Mouse (Mus musculus): ENCODE results near the gene Arel1.
A peak's percentile ranks its signal among the peaks of the same experiment; 100 is the strongest.

Arel1 gene

DNA sequence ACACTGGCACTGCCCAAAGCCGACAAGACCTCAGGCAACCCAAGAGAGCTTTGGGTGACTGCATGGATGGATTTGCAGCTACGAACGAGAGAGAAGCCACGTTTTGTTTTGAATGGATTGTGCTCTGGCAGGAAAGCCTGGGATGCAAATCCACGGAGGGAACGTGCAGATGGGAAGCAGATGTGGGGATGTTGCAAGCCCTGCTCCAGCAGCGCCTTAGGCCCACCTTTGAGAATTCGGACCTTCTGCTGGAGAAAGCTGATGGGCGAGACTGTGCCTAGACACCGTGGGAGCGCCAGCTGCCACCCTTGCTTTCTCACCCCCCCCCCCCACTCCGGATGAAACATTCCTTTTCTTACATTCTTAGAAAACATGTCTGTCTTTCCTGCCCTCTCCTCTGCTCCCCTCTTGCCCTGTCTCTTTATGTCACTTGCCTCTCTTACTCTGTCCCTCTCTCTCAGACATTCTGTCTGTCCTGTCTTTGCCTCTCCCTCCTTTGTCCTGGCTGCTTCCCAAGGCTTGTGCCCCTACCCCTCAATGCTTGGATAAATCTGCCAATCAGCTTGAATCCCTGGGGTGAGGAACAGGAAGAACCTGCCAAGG, 63.6 kb downstream of the Arel1 start:
- peak; percentile 96 for DNase-seq

DNA sequence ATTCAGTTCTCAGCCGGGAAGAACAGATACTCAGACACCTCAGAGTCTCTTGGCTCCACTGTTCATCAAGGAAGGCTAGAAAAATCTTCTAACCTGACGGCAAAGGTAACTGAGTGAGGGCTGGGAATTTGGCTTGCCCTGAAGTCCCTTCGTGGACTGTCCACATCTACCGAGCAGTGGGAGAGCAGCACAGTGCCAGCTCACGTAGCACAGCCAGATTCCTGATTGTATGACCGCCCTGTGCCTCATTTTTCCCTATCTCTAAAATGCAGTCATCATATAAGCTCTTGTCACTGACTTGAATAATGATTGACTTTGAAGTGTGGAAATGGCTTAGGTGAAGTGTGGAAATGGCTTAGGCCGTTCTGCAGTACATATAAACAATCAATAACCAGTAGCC, 66.3 kb downstream of the Arel1 start:
- peak; percentile 54 for DNase-seq

DNA sequence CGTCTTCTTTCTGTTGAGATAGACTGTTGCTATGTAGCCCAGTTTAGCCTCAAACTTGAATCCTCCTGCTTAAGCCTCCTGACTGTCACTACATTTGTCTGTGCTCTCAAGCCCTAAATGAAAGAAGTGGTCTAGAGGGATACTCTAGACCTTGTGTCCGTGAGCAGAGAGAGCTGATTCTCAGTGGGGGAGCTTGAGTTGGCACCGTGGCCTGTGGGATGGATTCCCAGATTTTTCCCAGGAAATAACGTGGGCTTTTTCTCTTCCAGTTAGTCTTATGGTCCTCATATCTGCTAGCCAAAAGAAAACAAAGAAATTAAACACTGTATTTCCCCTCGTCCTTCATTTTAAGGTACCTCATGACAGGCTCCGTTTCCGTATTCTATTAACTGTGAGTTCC, 70.4 kb downstream of the Arel1 start:
- DNase-seq: no peak

DNA sequence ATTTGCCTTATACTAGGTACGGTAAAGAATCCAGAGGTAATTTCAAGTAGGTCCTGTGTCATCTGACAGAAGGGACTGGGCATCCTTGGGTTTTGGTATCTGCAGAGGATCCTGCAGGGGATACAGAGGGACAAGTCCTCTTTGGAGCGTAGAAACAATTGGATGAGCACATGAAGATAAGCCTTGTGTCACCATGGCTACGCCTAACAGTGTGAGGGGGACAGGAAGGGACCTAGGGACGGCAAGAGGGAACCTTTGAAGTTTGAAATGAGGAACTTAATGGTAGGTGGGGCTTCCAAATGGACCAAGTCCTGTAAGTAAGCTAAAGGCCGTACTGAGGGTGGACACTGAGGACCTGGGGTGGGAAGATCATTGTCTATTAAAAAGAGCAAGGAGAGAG, 73.4 kb downstream of the Arel1 start:
- DNase-seq: peak; percentile 71

DNA sequence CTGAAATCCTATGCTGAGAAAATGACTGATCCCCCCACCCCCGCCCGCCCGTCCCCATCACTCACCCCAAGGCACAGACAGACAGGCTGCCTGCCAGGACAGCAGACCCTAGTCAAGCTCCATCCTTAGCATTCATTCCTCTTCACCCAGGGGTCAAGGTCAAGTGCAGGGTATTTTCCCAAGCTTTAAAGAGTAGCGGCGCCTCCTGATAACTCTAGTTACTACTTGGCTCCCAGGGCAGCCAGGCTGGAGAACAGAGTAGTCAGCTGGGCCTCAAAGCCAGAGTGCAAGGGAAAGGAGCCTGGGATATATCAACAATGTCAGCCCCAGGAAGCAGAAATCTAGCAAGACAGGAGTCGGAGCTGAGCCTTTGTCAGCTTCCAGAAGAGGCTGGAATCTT, 74.5 kb downstream of the Arel1 start:
- peak; percentile 94 for DNase-seq

DNA sequence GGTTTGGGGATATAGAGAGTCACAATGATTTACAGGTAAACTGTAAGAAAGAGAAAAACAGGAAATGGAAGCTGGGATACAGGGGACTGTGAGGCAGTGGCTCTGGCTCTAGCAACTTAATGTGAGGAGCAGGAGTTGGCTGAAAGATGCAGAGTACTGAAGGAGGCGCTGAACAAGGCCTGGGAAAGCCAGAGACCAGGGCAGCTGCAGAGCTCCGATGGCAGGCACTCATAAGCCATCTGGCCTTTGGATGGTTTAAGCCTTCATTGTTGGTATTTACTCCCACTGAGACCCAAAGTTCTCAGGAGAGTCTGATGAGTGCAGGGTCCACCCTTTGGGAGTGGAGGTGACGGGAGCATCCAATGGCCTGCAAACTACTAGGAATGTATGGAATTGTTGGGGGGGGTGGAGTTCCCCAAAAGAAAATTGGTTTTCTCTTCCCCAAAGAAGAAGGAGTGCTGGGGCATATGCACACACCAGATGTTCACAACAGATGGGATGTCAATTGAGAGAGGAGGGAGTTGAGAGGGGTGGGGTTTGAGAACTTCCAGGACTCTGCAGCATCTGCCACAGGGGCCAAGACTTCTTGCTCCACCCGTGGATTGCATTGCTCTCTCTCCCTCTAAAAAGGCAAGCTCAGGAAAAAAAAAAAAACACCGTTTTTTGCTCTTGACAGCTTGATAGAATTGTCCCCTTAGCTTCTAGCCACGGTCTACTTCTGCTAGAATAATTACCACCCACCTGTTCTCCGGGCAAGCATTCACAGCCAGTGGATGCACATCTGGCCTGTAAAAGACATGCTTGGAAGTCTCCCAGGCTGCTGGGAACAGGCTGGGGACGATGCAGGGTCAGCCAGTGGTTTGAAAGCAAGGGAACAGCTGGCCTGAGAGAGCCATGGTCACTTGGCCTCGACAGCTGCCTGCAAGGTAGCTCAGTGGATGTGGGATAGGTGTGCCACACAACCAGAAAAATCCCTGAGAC, 76.8 kb downstream of the Arel1 start:
- peak; percentile 96 for DNase-seq

DNA sequence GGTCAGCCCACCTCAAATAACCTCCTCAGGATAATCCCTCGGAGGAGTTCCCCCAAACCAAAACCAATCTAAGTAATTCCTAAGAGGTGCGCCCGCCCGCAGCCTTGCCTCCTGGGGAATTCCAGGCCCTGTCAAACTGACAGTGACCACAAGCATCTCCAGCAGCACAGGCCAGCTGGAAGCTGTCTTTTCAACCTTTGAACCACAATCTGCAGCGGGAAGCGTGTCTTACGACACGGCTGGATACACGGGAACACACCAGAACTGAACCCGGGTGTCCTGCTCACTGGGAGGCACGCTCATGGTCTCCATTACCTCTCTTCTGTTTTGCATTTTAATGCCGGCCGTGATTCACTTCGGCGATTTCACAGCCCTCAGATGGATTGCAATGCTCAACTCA, 80.4 kb downstream of the Arel1 start:
- DNase-seq: no peak

DNA sequence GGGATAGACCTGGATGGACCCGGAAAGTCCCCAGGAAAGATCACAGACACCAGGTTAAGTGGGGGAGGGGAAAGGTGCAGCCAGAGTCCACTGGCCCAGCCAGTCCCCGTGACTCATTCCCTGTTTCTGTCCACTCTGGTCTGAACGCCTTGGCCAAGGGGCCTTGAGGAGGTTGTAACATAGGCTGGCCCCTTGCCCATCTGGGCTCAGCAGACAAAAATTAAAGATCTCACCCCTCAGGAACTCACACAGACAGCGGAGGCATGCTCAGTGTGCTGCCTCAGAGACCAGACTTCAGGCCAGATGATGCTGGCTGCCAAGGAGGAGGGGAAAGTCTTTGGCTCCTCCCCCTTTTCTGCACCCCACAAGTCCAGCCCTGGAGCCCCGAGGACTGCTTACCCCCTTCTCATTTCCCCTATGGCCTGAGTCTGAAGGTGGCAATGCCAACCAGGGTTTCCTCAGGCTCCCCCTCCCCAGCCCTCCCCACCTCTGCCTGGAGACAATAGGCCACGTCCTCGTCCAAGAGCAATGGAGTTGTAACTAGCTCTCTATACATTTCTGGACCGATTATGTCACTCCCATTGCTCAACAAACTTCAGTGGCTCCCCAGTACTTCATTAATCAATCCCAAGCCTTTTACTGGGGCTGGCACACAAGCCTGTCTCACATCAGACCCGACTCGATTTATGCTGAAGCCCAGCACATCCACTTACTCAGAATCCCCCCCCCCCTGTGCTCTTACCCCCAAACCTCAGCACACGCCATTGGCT, 85.4 kb downstream of the Arel1 start:
- peak; percentile 98 for DNase-seq

DNA sequence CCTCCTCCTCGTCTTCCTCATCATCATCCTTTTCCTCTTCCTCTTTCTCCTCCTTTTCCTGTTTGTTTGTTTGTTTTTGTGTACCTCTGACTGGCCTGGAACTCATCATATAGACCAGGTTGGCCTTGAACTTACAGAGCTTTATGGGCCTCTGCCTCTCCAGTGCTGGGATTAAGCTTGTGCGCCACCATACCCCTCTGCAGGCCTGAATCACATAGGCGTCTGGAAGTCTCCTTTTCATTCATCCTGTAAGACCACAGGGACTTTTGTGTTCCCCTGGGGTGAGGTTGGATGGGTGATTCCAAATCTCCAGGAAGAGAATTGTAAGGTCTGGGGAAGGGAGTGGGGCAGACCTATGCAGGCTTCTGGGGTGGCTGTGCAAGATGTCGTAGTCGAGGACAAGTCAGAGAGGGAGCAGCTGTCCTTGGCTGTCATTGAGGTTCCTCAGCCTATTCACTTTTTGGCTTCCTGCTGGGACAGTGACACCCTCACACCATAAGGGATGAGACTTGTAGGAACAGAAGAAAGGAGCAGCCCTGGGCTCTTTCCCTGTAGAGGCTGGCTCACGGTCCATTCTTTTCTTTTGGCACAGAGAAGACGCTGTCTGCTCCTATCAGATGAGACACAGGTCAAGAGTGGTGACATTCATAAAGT, 86.2 kb downstream of the Arel1 start:
- no peak for DNase-seq

DNA sequence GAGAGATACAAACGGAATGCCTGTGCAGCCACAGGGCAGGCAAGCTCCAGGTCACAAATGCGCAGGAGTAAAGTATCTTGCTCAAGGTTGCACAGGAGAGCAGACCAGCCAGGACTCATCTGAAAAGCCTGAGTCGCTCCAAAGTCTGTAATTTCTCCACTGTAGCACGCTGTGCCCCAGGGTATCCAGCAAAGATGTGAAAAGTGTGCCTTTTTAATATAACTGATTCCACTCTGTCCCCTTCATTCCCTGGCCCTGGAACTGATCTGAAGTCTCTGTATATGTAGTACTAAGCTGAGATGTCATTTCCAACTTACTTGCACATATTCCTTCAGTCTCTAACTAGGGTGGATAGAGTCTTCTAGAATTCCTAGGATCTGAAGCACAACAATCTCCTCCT, 87.9 kb downstream of the Arel1 start:
- DNase-seq: no peak

DNA sequence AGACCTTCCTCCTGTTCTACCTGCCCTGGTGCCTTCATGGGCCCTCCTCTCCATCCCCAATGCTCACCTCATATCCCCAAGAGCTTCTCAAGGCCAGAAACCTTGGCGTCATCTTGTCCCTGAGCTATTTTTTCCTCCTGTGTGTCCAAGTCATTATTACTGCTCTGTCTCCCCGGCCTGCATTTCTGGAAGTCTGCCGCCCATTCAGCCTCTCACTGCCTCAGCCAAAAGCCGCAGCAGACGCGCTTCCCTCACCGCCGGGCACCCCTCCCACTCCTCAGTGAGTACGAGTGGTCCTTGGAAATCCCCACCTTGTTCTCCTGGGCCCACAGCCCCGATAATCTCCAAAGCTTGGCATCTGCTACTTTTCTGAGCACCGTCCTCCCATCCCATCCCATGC, 90.6 kb downstream of the Arel1 start:
- no peak for DNase-seq

DNA sequence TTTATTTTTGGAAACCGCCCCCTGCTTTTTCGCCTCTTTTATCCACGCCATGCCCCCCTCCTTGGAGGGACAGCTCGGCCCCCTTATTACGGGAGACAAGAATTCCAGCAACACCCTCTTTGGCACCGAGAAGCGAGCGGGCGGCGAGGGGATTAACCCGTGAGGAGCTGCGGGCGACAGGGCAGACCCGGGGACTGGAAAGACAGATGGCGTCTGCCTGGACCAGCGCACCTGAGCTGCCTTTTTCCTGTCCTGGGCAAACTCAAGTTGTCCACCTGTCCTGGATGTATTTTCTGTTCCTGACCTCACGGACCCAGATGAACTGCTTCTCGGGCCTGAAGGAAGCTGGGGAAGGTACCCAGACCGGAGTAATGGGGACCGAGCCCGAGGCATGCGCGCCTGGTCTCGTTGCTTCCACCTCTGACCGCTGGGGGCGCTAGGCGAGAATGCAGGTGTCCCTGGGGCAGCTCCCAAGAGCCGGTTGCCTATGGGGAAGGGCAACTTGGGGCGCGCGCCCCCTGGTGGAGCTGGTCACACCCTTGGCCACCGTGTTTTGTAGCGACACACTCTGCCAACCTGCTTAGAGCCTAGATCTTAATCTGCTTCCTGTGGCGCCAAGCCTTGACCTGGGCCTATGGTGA, 94.1 kb downstream of the Arel1 start, which contains the start of gene Ltbp2:
TSS of gene Ltbp2 (minus strand) at position 52 of the 641 bp plus-strand sequence.
- peak; percentile 96 for DNase-seq

DNA sequence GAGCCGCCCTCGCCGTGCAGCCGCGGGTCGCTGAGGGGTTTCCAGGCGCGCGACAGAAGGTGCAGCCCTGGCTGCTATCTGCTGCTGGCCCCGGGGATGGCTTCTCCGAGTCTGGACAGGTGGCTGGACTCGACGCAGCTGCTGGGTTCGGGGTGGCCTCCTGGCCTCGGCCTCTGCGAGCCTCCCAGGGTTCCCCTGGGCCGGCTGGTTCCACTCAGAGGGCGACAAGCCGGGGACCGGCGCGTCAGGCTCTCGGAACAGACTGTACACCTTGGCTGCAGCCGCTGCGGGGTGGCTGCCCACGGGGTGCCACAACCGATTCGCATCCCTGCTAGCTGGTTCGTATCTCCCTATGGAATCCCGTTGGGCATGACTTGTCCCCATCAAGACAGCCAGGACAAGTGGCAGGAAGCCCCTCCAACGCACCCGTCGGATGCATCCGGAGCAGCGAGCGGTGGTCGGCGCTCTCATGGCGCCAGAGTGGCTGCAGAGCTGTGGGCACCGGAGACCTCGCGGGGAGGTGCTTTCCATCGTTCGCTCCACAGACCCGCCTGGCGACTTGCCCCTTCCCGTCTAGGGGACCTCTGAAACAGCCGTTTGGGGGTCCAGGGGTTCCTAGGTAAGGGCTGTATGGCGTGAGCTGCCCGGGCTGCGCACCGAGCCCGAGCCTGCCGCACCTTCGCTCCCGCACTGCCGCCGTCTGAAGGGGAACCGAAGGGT, 94.8 kb downstream of the Arel1 start:
- DNase-seq: no peak

DNA sequence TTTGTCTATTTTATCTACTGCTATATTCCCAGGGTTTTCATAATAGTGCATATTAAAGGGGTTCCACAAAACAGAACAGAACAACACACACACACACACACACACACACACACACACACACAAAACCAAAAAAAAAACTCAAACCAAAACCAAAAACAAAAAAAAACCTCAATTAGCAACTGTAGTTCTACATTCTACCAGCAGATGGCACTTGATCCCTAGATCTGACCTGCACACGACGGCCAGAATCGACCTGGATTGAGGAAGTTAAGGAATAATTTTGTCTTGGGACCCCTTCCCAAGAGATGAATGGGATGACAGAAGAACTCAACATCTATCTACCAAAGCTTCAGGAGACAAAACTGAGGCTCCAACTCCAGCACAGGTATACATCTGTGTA, 97.3 kb downstream of the Arel1 start:
- no peak for DNase-seq

DNA sequence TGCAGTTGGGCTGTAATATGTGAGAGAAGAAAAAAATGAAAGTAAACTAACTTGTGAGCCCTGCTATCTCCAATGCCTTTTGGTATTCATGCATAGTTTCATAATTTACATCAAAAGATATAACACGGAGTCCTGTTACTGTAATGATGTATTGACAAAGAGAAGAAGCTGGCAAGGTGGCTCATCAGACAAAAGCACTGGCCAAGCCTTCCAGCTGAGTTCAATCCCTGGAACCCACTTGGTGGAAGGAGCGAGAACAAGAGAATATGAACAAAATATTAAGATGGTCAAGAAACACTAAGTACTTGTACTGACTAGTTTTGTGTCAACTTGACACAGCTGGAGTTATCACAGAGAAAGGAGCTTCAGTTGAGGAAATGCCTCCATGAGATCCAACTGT, 98.4 kb downstream of the Arel1 start:
- DNase-seq: no peak

All from heart, adult 11 months (tissue).